In genomic region chr2:155308936-155309592, GRCm38 (mm10) we compare ENCODE assay signal across 8 mouse cellular contexts. TPM values are rescaled to one million over a fixed set of nuclear protein-coding genes. Genes with fewer than 3 reads are reported as not detected.
DNase-seq lines count a peak whose midpoint lies in the region; ATAC-seq and TF ChIP-seq lines count a peak whose summit lies in the region.

No protein-coding gene starts in this region.

- no peaks in the 10 kb centered on the region for H3K9me3 ChIP-seq in embryonic facial prominence, embryonic 15.5 days (replicated peaks)
- no peaks in the 10 kb centered on the region for H3K9me3 ChIP-seq in lung, embryonic 15.5 days
- H3K9me3 ChIP-seq in stomach, embryonic 15.5 days, result no peaks in the 10 kb centered on the region

- peaks cover 33% of the 10 kb centered on the region for H3K36me3 ChIP-seq in embryonic facial prominence, embryonic 15.5 days
- peaks cover 18% of the 10 kb centered on the region for H3K36me3 ChIP-seq in lung, embryonic 15.5 days
- peaks cover 17% of the 10 kb centered on the region; the same call in 1 of the 2 replicates for H3K36me3 ChIP-seq in stomach, embryonic 15.5 days

- no peak overlapping the region; the same call in 1 of the 2 replicates for H3K27ac ChIP-seq in cerebellum, adult 2 months (ENCODE audit: insufficient read depth, low read length)
- H3K27ac ChIP-seq in embryonic facial prominence, embryonic 15.5 days (replicated peaks), result 0 out of 2 replicates have a peak overlapping the region, but pooled peaks have one; percentile 45
- 0 out of 2 replicates have a peak overlapping the region, but pooled peaks have one; percentile 41 for H3K27ac ChIP-seq in lung, embryonic 15.5 days
- peak overlapping the region; percentile 59; the same call in 1 of the 2 replicates for H3K27ac ChIP-seq in stomach, embryonic 15.5 days

- DNase-seq in cerebellum, adult 2 months, result no peak
- DNase-seq in Muller cell, postnatal 12 days (ENCODE audit: inconsistent ontology term), result peak; percentile 82
- DNase-seq in heart, postnatal 4 days, result peak; percentile 39
- DNase-seq in natural killer cell, adult 2 months (ENCODE audit: low spot score in 2 of 2), result no peak

- no peaks in the 10 kb centered on the region for H3K27me3 ChIP-seq in cerebellum, adult 2 months (ENCODE audit: control insufficient read depth, insufficient read depth, low read length)
- no peaks in the 10 kb centered on the region for H3K27me3 ChIP-seq in embryonic facial prominence, embryonic 15.5 days
- H3K27me3 ChIP-seq in lung, embryonic 15.5 days, result no peaks in the 10 kb centered on the region
- no peaks in the 10 kb centered on the region for H3K27me3 ChIP-seq in stomach, embryonic 15.5 days (replicated peaks)

- TF ChIP-seq CTCF in cerebellum, adult 2 months (IDR thresholded peaks at IDR 0.05; ENCODE audit: borderline replicate concordance, insufficient read depth, low read depth, low read length), result peak; percentile 22; the same call in 1 of the 2 replicates

- TF ChIP-seq POLR2A in cerebellum, adult 2 months (IDR thresholded peaks at IDR 0.05; ENCODE audit: borderline replicate concordance, insufficient read depth, low read length), result no peak

- H3K9ac ChIP-seq in embryonic facial prominence, embryonic 15.5 days, result no peak overlapping the region
- H3K9ac ChIP-seq in lung, embryonic 15.5 days, result no peak overlapping the region
- no peak overlapping the region for H3K9ac ChIP-seq in stomach, embryonic 15.5 days

- no peak overlapping the region for H3K4me3 ChIP-seq in cerebellum, adult 2 months (replicated peaks; ENCODE audit: insufficient read depth, low read depth, low read length)
- no peak overlapping the region for H3K4me3 ChIP-seq in embryonic facial prominence, embryonic 15.5 days (replicated peaks)
- H3K4me3 ChIP-seq in lung, embryonic 15.5 days, result no peak overlapping the region
- H3K4me3 ChIP-seq in stomach, embryonic 15.5 days (replicated peaks), result no peak overlapping the region

- ATAC-seq in cerebellum, adult (ENCODE audit: insufficient number of reproducible peaks, low FRiP score, low TSS enrichment), result no peak
- ATAC-seq in embryonic facial prominence, embryonic 15.5 days (ENCODE audit: insufficient number of reproducible peaks, low FRiP score, low TSS enrichment, low read depth), result no peak
- ATAC-seq in lung, embryonic 15.5 days (ENCODE audit: borderline replicate concordance, extremely low read depth, low FRiP score, low TSS enrichment), result no peak
- peak; percentile 39; the same call in 1 of the 2 replicates for ATAC-seq in stomach, embryonic 15.5 days (ENCODE audit: insufficient read depth, low FRiP score, low read depth)

- 23% methylated on average over 3 of the region's 3 CpGs for WGBS in cerebellum, adult 2 months
- 20% methylated on average over 3 of the region's 3 CpGs for WGBS in embryonic facial prominence, embryonic 15.5 days
- 32% methylated on average over 3 of the region's 3 CpGs for WGBS in lung, embryonic 15.5 days
- 37% methylated on average over 3 of the region's 3 CpGs for WGBS in stomach, embryonic 15.5 days

- no peak overlapping the region for H3K4me2 ChIP-seq in embryonic facial prominence, embryonic 15.5 days (replicated peaks)
- no peak overlapping the region for H3K4me2 ChIP-seq in lung, embryonic 15.5 days
- H3K4me2 ChIP-seq in stomach, embryonic 15.5 days, result no peak overlapping the region

- H3K4me1 ChIP-seq in cerebellum, adult 2 months (ENCODE audit: control insufficient read depth, insufficient read depth, low read length), result no peaks in the 10 kb centered on the region
- H3K4me1 ChIP-seq in embryonic facial prominence, embryonic 15.5 days, result 0 out of 2 replicates have a peak, but pooled peaks cover 4% of the 10 kb centered on the region
- H3K4me1 ChIP-seq in lung, embryonic 15.5 days, result no peaks in the 10 kb centered on the region
- 0 out of 2 replicates have a peak, but pooled peaks cover 4% of the 10 kb centered on the region for H3K4me1 ChIP-seq in stomach, embryonic 15.5 days

RNA-seq across cellular contexts. Expression of gene Map1lc3a, which starts 33.0 kb away (rescaled TPM):
- polyA plus RNA-seq in cerebellum, adult 2 months (2012; rRNA removed), result 407 and 443 TPM in 2 replicates
- polyA plus RNA-seq in embryonic facial prominence, embryonic 15.5 days (2015; fragmentation: Nextera tagmentation; extraction: Ambion mirVana), result 270 and 276 TPM in 2 replicates
- total RNA-seq in heart, postnatal 4 days (2021), result 100 to 1,000 TPM; 410 to 462 TPM
- 178 and 182 TPM in 2 replicates for polyA plus RNA-seq in lung, embryonic 15.5 days (2015; fragmentation: Nextera tagmentation; extraction: Ambion mirVana)
- polyA plus RNA-seq in stomach, embryonic 15.5 days (2015; fragmentation: Nextera tagmentation; extraction: Ambion mirVana), result 179 and 183 TPM in 2 replicates

RNA-seq across cellular contexts. Expression of gene Pigu, which starts 48.2 kb away (rescaled TPM):
- 38.3 TPM in 2 replicates for polyA plus RNA-seq in cerebellum, adult 2 months (2012; rRNA removed)
- polyA plus RNA-seq in embryonic facial prominence, embryonic 15.5 days (2015; fragmentation: Nextera tagmentation; extraction: Ambion mirVana), result 40.6 and 44.9 TPM in 2 replicates
- 10 to 100 TPM; 39.4 to 42.7 TPM for total RNA-seq in heart, postnatal 4 days (2021)
- polyA plus RNA-seq in lung, embryonic 15.5 days (2015; fragmentation: Nextera tagmentation; extraction: Ambion mirVana), result 47.5 and 52.2 TPM in 2 replicates
- 54.6 and 56.6 TPM in 2 replicates for polyA plus RNA-seq in stomach, embryonic 15.5 days (2015; fragmentation: Nextera tagmentation; extraction: Ambion mirVana)

Comparison
In these comparisons a context has a peak if more than half of its experiments do, and no peak if none do; other contexts are left out.
1. DNase-seq: peak in Muller cell, postnatal 12 days (single experiment) and heart, postnatal 4 days (single experiment); none in cerebellum, adult 2 months (0 of 2) and natural killer cell, adult 2 months (0 of 2).